Mouse (Mus musculus) urinary bladder, adult 2 months (tissue): ENCODE measurements around the gene Apob. TPM values are rescaled to one million over a fixed set of nuclear protein-coding genes. Genes with fewer than 3 reads are reported as not detected.
"Not testable (repeated sequence)": the region's sequence is repeated elsewhere in the genome, so short reads cannot be mapped to it uniquely, and the experiment has no call there.

Source experiments
- DNase-seq: peaks from one replicate; pipeline ENCODE4 v3.0.0; 2022; ENCODE audit warnings: low spot score
- polyA plus RNA-seq: library from polyadenylated mRNA; depleted of rRNA; stranded (reverse); fragments of >200 nt; gene quantifications from 2 replicates; pipeline ENCODE4 v1.2.3, GENCODE M21; 2012; rRNA removed

Apob gene
- 0.01 and 0.09 TPM in 2 replicates for polyA plus RNA-seq

DNA sequence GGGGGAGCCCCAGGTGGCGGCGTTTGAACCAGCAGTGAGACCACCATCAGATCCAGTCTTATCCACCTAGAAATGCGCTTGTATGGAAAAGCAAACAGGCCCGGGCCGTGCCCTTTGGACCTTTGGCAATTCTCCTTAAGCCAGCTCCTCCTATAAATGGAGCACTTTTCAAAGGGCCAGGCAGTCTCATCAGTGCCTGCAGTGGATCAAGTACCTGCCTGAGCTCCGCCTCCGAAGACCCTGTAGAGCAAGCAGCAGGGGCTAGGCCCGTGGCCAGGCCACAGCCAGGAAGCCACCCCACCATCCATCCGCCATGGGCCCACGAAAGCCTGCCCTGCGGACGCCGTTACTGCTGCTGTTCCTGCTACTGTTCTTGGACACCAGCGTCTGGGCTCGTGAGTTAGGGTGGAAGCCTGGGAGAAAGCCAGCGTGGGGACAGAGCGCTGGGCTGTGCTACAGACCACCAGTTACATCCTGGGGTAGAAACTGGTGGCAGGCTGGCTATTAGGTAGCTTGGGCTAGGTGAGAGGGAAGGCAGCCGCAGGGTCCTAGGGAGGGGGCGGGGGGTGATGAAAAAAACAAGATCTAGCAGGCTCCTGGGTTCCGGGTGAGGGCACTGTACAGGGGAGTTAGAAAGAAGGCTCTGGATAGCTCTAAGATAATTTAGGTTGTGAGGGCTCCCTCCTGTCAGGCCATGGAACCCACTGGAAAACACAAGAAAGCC, at the start of gene Apob:
TSS of gene Apob (plus strand) at position 183 of the 724 bp plus-strand sequence.
- DNase-seq = no peak

DNA sequence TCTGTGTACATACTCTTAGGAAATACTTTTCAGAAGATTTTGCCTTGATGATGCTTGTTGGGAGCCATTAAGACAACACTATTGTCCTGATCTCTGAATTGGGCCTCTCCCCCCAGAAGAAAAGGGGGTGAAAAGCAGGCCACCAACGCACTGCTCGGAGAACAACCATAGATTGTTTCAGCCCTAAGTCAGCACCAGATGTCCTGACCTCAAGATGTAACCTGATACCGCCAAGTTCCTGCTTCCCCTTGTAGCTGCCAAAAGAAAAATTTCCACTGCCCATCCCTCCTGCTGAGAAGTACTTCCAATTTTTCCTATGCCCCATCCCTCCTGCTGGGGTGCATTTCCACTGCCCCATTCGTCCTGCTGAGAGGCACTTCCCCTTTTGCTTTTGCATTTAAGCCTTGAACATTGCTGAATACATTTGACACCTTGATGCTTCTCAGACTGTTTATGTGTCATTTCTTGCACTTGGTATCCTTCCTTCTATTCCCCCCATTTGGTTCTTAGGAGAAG, 45.0 kb upstream of the Apob start:
- DNase-seq = no peak

GRCm38 (mm10) chr12:7950098-7950745, 27.2 kb upstream of the Apob start:
- no peak for DNase-seq

DNA sequence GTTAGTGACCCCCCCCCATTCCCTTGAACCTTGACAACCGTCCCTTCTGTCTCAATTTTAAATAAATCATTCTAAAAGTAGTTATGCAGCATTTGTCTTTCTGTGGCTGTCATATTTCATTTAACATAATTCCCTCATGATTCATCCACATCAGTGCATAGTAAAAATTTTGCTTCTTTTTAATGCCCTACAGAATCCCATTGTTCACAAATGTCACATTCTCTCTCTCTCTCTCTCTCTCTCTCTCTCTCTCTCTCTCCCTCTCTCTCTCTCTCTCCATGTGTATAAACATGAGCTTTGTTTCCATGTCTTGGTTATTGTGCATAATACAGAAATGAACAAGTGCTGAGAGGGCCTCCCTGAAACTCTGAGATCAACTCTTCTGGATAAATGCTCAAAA, 18.6 kb upstream of the Apob start:
- DNase-seq = no peak

- no peak for DNase-seq
These were observed 18.0 kb upstream of the Apob start for GRCm38 (mm10) chr12:7959310-7959918.

- DNase-seq = no peak
These were observed 15.0 kb upstream of the Apob start for GRCm38 (mm10) chr12:7962314-7962927.

DNA sequence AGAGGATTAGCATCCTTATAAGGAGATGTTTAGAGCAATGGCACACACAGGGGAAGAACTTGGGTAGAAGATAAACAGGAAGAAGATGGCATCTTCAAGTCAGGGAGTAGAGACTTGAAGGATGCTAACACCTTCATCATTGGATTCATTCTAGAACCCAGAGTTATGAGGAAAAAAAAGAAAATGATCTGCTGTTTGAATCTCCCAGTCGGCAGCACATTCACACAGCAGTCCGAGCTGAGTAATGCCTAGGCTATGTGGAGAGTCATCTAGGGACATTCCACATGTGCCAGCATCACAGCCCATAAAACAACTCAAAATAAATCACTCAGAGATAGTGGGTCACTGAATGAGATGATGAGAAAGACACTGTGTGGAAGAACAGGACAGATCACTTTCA, 10.2 kb upstream of the Apob start:
- no peak for DNase-seq

- DNase-seq = no peak
These were observed 7.1 kb upstream of the Apob start for GRCm38 (mm10) chr12:7970301-7970700.

GRCm38 (mm10) chr12:7970817-7971216, 6.6 kb upstream of the Apob start:
- DNase-seq = no peak

GRCm38 (mm10) chr12:7971736-7972135, 5.7 kb upstream of the Apob start:
- DNase-seq = no peak

DNA sequence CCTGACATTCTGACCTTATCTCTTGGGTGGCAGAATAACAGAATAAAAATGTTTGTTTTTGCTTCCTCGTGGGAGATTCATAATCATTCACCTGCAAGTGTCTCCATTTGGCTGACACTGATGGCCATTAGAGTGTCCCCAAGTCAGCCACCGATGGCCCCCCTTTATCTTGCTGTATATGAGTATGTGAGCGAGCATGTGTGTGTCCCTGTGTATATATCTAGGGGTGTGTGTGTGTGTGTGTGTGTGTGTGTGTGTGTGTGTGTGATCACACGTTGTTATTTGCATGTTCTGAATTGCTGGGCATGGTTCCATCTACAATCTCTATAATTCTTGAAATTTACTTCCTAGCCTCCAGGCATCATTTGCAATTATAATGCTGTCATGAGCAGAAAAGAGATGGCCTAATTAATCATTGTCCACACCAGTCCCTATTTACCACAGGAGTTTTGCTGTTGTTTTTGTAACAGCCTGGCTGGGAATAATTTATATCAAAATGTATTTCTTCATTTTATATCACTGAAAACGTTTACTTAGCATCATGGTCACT, 3.6 kb upstream of the Apob start:
- DNase-seq = no peak

- DNase-seq = peak; percentile 29
These were observed 889 bp downstream of the Apob start for GRCm38 (mm10) chr12:7978190-7978884.

DNA sequence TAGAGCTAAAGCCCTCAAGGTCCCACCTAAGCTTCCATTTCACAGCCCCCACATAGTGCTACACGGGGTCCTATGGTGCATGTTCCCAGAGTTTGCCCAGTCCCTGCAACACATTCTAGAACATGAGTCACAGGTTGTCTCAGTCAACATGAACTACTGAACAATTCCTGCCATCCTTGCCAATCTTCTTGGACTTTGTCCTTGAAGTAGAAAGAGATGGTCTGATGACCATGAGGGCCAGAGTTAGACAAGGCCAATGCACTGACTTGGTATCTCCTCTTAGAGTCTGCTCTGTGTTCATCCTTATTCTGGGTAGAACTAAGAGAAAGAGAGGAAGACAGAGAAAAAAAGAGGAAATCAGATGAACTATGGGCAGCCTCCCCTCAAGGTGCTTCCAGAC, 7.0 kb downstream of the Apob start:
- no peak for DNase-seq

GRCm38 (mm10) chr12:7990804-7991203, 13.4 kb downstream of the Apob start:
- DNase-seq = no peak

- DNase-seq = no peak
These were observed 14.1 kb downstream of the Apob start for GRCm38 (mm10) chr12:7991570-7991969.

DNA sequence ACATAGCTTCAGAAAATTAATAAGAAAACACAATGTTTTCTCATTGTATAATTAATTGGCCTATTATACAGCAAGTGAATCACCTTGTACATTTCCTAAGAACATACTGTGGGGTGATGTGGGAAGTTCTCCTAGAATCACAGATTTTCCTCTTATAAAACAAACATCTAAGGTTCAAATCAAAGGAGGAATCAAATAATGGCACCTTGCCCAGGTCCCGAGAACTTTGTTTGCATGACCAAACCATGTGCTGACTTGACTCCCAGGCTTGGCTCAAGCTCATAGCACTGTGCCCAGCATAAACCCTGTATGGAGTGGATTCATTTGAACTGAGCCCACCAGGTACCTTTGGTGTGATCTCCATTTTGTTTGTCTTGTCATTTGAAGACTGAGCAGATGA, 43.5 kb downstream of the Apob start:
- DNase-seq = no peak

DNA sequence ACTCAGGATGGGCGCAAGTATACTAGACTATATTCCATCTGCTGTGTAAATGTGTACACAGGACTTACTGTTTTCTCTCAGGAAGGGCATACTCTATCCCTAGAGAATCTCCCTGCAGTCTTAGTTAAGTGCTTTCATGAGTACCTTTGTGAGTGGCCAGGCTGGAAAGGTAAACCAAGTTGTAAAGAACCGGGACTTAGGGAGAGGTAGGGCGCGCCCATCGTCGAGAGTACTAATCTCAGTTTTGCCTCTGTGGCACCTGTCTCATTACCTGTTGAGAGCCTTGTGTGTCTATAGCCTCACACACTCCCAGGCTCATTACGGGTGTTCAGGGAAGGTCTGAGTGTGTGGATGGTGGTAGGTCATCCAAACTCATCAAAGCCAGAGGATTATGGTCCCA, 52.1 kb downstream of the Apob start:
- no peak for DNase-seq

DNA sequence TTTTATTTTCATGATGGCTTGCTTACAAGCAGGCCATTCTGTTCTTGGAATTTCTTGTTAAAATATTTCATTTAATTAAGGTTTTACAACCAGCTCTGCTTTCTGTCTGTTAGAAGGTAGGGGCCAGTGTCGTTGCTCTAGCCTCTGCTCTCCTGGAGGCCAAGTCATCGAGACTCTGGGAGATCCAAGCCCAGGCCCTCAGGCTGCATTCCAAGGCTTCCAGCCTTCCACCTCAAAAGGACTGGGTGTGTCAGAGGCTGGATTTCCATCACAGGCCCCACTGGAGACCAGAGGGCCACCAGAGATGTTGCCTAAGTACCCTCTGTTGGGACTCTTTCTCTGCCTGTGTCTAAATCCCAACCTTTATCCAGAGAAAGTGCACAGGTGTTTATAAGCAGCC, 52.6 kb downstream of the Apob start:
- no peak for DNase-seq

GRCm38 (mm10) chr12:8031169-8031568, 53.7 kb downstream of the Apob start:
- DNase-seq = not testable (repeated sequence)

DNA sequence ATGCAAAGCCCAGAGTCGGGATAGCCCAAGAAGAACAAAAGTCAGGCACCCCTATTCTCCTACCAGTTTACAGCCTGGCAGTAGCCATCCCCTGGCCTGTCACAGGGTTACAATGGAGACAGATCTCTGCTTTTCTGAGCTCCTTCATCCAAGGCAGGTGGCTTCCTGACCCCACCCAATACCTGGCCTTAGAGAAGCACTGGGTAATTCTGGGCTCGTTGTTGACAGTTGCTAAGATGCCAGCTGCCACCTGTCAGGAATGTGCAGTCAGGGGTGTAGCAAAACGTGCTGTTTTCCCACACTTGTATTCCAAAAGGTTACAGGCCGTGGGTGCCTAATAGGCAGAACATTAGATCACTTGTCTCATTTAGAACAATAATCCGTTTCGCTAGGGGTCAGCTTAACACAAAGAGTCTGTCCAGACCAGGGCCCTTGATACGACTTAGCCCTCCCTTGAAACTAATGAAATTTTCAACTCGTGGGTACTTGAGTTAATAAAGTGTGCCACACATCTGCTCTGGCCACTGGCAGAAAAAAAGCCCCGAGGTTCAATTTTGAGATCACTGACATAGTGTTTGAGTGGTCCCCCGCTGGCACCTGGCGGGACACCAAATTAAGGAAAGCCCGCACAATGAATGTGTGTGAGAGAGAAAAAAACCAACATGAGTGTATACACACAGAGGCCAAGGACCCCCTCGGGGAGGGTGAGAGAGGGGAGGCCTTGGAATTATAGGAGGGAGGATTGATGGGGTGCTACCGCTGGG, 54.3 kb downstream of the Apob start:
- DNase-seq = no peak

GRCm38 (mm10) chr12:8032359-8032755, 54.9 kb downstream of the Apob start:
- DNase-seq = no peak
